Mouse (Mus musculus): ENCODE measurements around the gene Flt1.

DNA sequence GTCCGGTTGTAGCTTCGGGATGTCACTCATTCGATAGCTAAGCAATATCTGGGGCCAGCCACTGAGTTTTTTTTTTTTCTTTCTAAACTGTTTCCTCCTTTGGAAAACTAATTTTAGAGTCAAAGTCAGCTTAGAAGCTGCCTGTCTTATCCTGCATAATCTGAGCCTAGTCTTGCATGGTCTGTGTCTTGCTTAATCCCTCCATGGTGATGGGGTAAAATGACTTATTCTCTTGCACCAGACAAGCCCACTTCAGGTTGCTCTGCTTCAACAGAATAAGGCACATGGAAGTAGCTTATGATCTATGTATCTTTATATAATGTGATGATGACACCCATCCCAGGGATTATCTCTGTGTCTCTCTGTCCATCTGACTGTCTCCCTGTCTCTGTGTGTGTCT lies 24.8 kb downstream of the Flt1 start:
- no peak for TF ChIP-seq CTCF (IDR thresholded peaks at IDR 0.05; ENCODE audit: insufficient read depth, low read length)
- no peak for TF ChIP-seq POLR2A (IDR thresholded peaks at IDR 0.05; ENCODE audit: borderline replicate concordance, extremely low read depth, low read depth, low read length)

All from lung, adult 2 months (tissue).